Mouse (Mus musculus) brain, adult 10 weeks (tissue): ENCODE results near the gene Urm1. TPM values are rescaled to one million over a fixed set of nuclear protein-coding genes. Genes with fewer than 3 reads are reported as not detected.

ENCODE experiments used
- polyA plus RNA-seq: library from polyadenylated mRNA; stranded (reverse); fragments of 350-450 nt; fragmentation: Illumina TruSeq; extraction: RNeasy Lipid Tissue Mini Kit (QIAGEN cat#74804); gene quantifications from one replicate; pipeline ENCODE4 v1.2.3, GENCODE M21; 2015; ENCODE audit warnings: low read depth, low replicate concordance

Urm1 gene
- 79.5 TPM for polyA plus RNA-seq

GRCm38 (mm10) chr2:29820025-29820817, at the start of gene Urm1:
Urm1 (plus strand) TSS chr2:29820075.

GRCm38 (mm10) chr2:29787104-29787917, 32.6 kb upstream of the Urm1 start, which contains the start of gene Coq4:
Coq4 (plus strand) TSS chr2:29787493.

GRCm38 (mm10) chr2:29787937-29788681, 31.8 kb upstream of the Urm1 start, which contains the start of gene Trub2:
Trub2 (minus strand) TSS chr2:29788502.

GRCm38 (mm10) chr2:29802075-29802826, 17.6 kb upstream of the Urm1 start, which contains the start of gene Slc27a4:
Slc27a4 (plus strand) TSS chr2:29802634.

GRCm38 (mm10) chr2:29868949-29869645, 49.2 kb downstream of the Urm1 start, which contains the start of gene Cercam:
Cercam (plus strand) TSS chr2:29869164.

GRCm38 (mm10) chr2:29889066-29889944, 69.4 kb downstream of the Urm1 start, which contains the start of gene Odf2:
Odf2 (plus strand) TSS chr2:29889221.

Other genes starting within 250 kb of the Urm1 start
- gene Rapgef1, start 200.4 kb upstream of the Urm1 start, polyA plus RNA-seq, result 57.7 TPM
- 0.45 TPM for gene Gm13420, start 68.4 kb upstream of the Urm1 start, polyA plus RNA-seq
- gene Gm13547, start 60.8 kb upstream of the Urm1 start, polyA plus RNA-seq, result not detected
- gene Coq4, start 32.6 kb upstream of the Urm1 start, polyA plus RNA-seq, result 32.5 TPM
- gene Trub2, start 31.6 kb upstream of the Urm1 start, polyA plus RNA-seq, result 27.5 TPM
- 57.3 TPM for gene Slc27a4, start 17.4 kb upstream of the Urm1 start, polyA plus RNA-seq
- gene Cercam, start 49.1 kb downstream of the Urm1 start, polyA plus RNA-seq, result 10.6 TPM
- gene Odf2, start 69.1 kb downstream of the Urm1 start, polyA plus RNA-seq, result 74.7 TPM
- 46.6 TPM for gene Gle1, start 115.4 kb downstream of the Urm1 start, polyA plus RNA-seq
- 440 TPM for gene Sptan1, start 145.5 kb downstream of the Urm1 start, polyA plus RNA-seq
- 38.2 TPM for gene Wdr34, start 228.8 kb downstream of the Urm1 start, polyA plus RNA-seq
- gene Set, start 237.3 kb downstream of the Urm1 start, polyA plus RNA-seq, result 242 TPM